Mouse (Mus musculus) liver (tissue): Measurements from ENCODE around the gene Pdss2.
A peak's percentile ranks its signal among the peaks of the same experiment; 100 is the strongest.

Experiments
- DNase-seq: peaks from one replicate; pipeline ENCODE4 v3.0.0-alpha.2; 2020; ENCODE audit warnings: mixed read lengths

Gene Pdss2

GRCm38 (mm10) chr10:43448656-43449055 is 227.4 kb downstream of the Pdss2 start:
- DNase-seq, result no peak

- peak; percentile 74 for DNase-seq
Measured at GRCm38 (mm10) chr10:43451848-43452662, 230.8 kb downstream of the Pdss2 start.

GRCm38 (mm10) chr10:43452663-43452996 is 231.3 kb downstream of the Pdss2 start:
- no peak for DNase-seq

GRCm38 (mm10) chr10:43454219-43454618 is 232.9 kb downstream of the Pdss2 start:
- DNase-seq, result no peak

- DNase-seq, result no peak
Measured at GRCm38 (mm10) chr10:43454671-43455070, 233.4 kb downstream of the Pdss2 start.

- no peak for DNase-seq
Measured at GRCm38 (mm10) chr10:43462821-43463220, 241.5 kb downstream of the Pdss2 start.

- peak; percentile 42 for DNase-seq
Measured at GRCm38 (mm10) chr10:43463227-43463626, 241.9 kb downstream of the Pdss2 start.

- no peak for DNase-seq
Measured at GRCm38 (mm10) chr10:43466223-43466622, 244.9 kb downstream of the Pdss2 start.

- peak; percentile 70 for DNase-seq
Measured at GRCm38 (mm10) chr10:43467659-43468058, 246.4 kb downstream of the Pdss2 start.

GRCm38 (mm10) chr10:43468293-43468692 is 247.0 kb downstream of the Pdss2 start:
- DNase-seq, result no peak

GRCm38 (mm10) chr10:43475376-43475775 is 254.1 kb downstream of the Pdss2 start:
- DNase-seq, result peak; percentile 46

GRCm38 (mm10) chr10:43477459-43477858 is 256.2 kb downstream of the Pdss2 start:
- DNase-seq, result no peak

- DNase-seq, result peak; percentile 75
Measured at GRCm38 (mm10) chr10:43477865-43478681, 256.8 kb downstream of the Pdss2 start.

- DNase-seq, result peak; percentile 55
Measured at GRCm38 (mm10) chr10:43478751-43479435, 257.6 kb downstream of the Pdss2 start, which contains the start of gene Bend3. Gene Bend3 (plus strand): TSS chr10:43478831.

GRCm38 (mm10) chr10:43479436-43480157 is 258.3 kb downstream of the Pdss2 start:
- peak; percentile 93 for DNase-seq

- no peak for DNase-seq
Measured at GRCm38 (mm10) chr10:43480227-43480849, 259.1 kb downstream of the Pdss2 start.

GRCm38 (mm10) chr10:43481179-43481578 is 259.9 kb downstream of the Pdss2 start:
- DNase-seq, result no peak

- DNase-seq, result no peak
Measured at GRCm38 (mm10) chr10:43482021-43482420, 260.7 kb downstream of the Pdss2 start.

- no peak for DNase-seq
Measured at GRCm38 (mm10) chr10:43483426-43483995, 262.2 kb downstream of the Pdss2 start.

- DNase-seq, result no peak
Measured at GRCm38 (mm10) chr10:43485751-43486268, 264.5 kb downstream of the Pdss2 start.

GRCm38 (mm10) chr10:43487441-43488010 is 266.2 kb downstream of the Pdss2 start:
- DNase-seq, result no peak
